In the genomic region with DNA sequence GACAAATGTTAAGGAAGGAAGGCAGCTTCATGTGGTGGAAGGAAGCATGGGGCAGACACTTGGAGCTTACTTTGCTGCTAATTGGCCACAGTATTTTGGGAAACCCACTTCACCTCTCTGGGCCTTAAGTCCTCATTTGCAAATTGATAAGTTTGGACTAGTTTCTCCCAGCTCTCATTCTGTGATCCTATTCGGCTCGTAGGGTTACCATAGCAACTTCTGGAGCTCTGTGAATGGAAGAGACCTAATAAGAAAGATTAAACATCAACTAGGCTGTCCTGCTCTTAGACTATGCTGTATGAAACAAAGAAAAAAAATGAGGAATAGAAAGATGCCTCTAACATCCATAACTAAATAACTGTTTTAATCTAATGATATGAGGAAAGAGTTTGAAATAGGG, we compare ENCODE assay signal across 28 mouse cellular contexts.
A peak's percentile ranks its signal among the peaks of the same experiment; 100 is the strongest.
DNase-seq lines count a peak whose midpoint lies in the region; ATAC-seq and TF ChIP-seq lines count a peak whose summit lies in the region.
"Had no signal": no experiment of that assay in that cellular context is flagged by ENCODE, and none has a peak within 500 bp of the region (broad histone marks: within the 10 kb centered on the region; RNA-seq: fewer than 3 reads in every experiment).

No protein-coding gene starts in this region.

- TF ChIP-seq CTCF in left cerebral cortex, adult 2 months (IDR thresholded peaks at IDR 0.05): no peak
- no peak for TF ChIP-seq CTCF in brain, embryonic 14.5 days (IDR thresholded peaks at IDR 0.05; ENCODE audit: borderline replicate concordance, extremely low read depth, insufficient read depth, insufficient read length)
- no peak for TF ChIP-seq CTCF in forebrain, postnatal 0 days (IDR thresholded peaks at IDR 0.05; ENCODE audit: low read depth)
- TF ChIP-seq CTCF in stomach, postnatal 0 days (IDR thresholded peaks at IDR 0.05; ENCODE audit: low read depth): no peak

- peak; percentile 69 for ATAC-seq in frontal cortex, adult (ENCODE audit: low TSS enrichment)
- ATAC-seq in forebrain, postnatal 0 days: peak; percentile 94
- no peak for ATAC-seq in stomach, postnatal 0 days (ENCODE audit: low FRiP score, low TSS enrichment)
- ATAC-seq: CD4-positive, CD25-positive, alpha-beta regulatory T cell, adult 4 months; inflammation-experienced regulatory T-cells, adult 6 months had no signal

- no peak for TF ChIP-seq POLR2A in brain, embryonic 14.5 days (IDR thresholded peaks at IDR 0.05; ENCODE audit: borderline replicate concordance, extremely low read depth, insufficient read depth, insufficient read length, poor library complexity, severe bottlenecking)

- no peaks in the 10 kb centered on the region for H3K4me1 ChIP-seq in forebrain, postnatal 0 days (ENCODE audit: insufficient read depth)
- H3K4me1 ChIP-seq in stomach, postnatal 0 days (replicated peaks; ENCODE audit: control insufficient read depth, insufficient read depth): no peaks in the 10 kb centered on the region
- H3K4me1 ChIP-seq: embryonic facial prominence, embryonic 12.5 days; heart, embryonic 15.5 days; neural tube, embryonic 12.5 days had no signal

- no peak overlapping the region for H3K4me3 ChIP-seq in left cerebral cortex, adult 2 months
- H3K4me3 ChIP-seq in forebrain, postnatal 0 days (ENCODE audit: low read depth, low read length): no peak overlapping the region
- no peak overlapping the region for H3K4me3 ChIP-seq in stomach, postnatal 0 days (ENCODE audit: low read depth, low read length)
- H3K4me3 ChIP-seq: embryonic facial prominence, embryonic 12.5 days; heart, embryonic 15.5 days; hindbrain, embryonic 13.5 days; neural tube, embryonic 12.5 days had no signal

- intact Hi-C loops in left cerebral cortex, adult 2 months (cut with DNase I): no loop called here

- H3K9ac ChIP-seq in forebrain, postnatal 0 days: no peak overlapping the region
- no peak overlapping the region for H3K9ac ChIP-seq in stomach, postnatal 0 days (ENCODE audit: low read length)
- H3K9ac ChIP-seq: embryonic facial prominence, embryonic 12.5 days; heart, embryonic 15.5 days; hindbrain, embryonic 13.5 days; liver, embryonic 14.5 days; neural tube, embryonic 12.5 days had no signal

- H3K9me3 ChIP-seq in forebrain, postnatal 0 days (ENCODE audit: low read length): no peaks in the 10 kb centered on the region
- no peaks in the 10 kb centered on the region for H3K9me3 ChIP-seq in stomach, postnatal 0 days (ENCODE audit: control insufficient read depth, low read length)
- H3K9me3 ChIP-seq: embryonic facial prominence, embryonic 12.5 days; heart, embryonic 15.5 days; neural tube, embryonic 12.5 days had no signal

- 4% methylated on average over 2 of the region's 2 CpGs for WGBS in forebrain, postnatal 0 days
- 52% methylated on average over 2 of the region's 2 CpGs for WGBS in stomach, postnatal 0 days

- 0 out of 2 replicates have a peak overlapping the region, but pooled peaks have one; percentile 28 for H3K27ac ChIP-seq in left cerebral cortex, adult 2 months
- peak overlapping the region; percentile 66 for H3K27ac ChIP-seq in forebrain, postnatal 0 days (ENCODE audit: low read depth, low read length)
- no peak overlapping the region for H3K27ac ChIP-seq in stomach, postnatal 0 days (replicated peaks)
- H3K27ac ChIP-seq: embryonic facial prominence, embryonic 12.5 days; heart, embryonic 15.5 days; hindbrain, embryonic 13.5 days; liver, embryonic 14.5 days; macrophage; neural tube, embryonic 12.5 days had no signal

- no peaks in the 10 kb centered on the region for H3K27me3 ChIP-seq in forebrain, postnatal 0 days (ENCODE audit: insufficient read depth, low read length)
- no peaks in the 10 kb centered on the region for H3K27me3 ChIP-seq in stomach, postnatal 0 days (ENCODE audit: control insufficient read depth, insufficient read depth, low read length)
- H3K27me3 ChIP-seq: embryonic facial prominence, embryonic 12.5 days; heart, embryonic 15.5 days; hindbrain, embryonic 13.5 days; neural tube, embryonic 12.5 days had no signal

- no peak overlapping the region for H3K4me2 ChIP-seq in forebrain, postnatal 0 days (ENCODE audit: low read depth)
- no peak overlapping the region for H3K4me2 ChIP-seq in stomach, postnatal 0 days (replicated peaks; ENCODE audit: low read depth)
- H3K4me2 ChIP-seq: embryonic facial prominence, embryonic 12.5 days; heart, embryonic 15.5 days; hindbrain, embryonic 13.5 days; neural tube, embryonic 12.5 days had no signal

- 0 out of 2 replicates have a peak, but pooled peaks cover 8% of the 10 kb centered on the region for H3K36me3 ChIP-seq in forebrain, postnatal 0 days (ENCODE audit: insufficient read depth)
- no peaks in the 10 kb centered on the region for H3K36me3 ChIP-seq in stomach, postnatal 0 days (ENCODE audit: control insufficient read depth, insufficient read depth, low read length)
- H3K36me3 ChIP-seq: embryonic facial prominence, embryonic 12.5 days; heart, embryonic 15.5 days; neural tube, embryonic 12.5 days had no signal

- no peak for DNase-seq in frontal cortex, postnatal 10 days (ENCODE audit: low spot score in 2 of 2)
- no peak for DNase-seq in left cerebral cortex, adult 2 months (ENCODE audit: extremely low spot score in 1 of 2, low spot score in 2 of 2)
- DNase-seq in left cerebral cortex, adult 9 months (ENCODE audit: low spot score in 2 of 2): no peak
- peak; percentile 68 for DNase-seq in brain, embryonic 14.5 days (ENCODE audit: low read depth)
- peak; percentile 52 for DNase-seq in forebrain, postnatal 0 days
- DNase-seq in stomach, postnatal 0 days (ENCODE audit: low spot score): no peak
- DNase-seq in neural tube, embryonic 10.5 days (ENCODE audit: extremely low spot score, low spot score): no peak
- DNase-seq: adrenal gland, postnatal 36 days; cerebellum, adult 8-10 months; cerebellum, postnatal 25 days; embryo, embryonic 11 days; gastrocnemius, postnatal 14 days; kidney, adult 11 months; kidney, postnatal 14 days; layer of hippocampus, postnatal 36 days; liver; lung, adult 2 months; lung, postnatal 10 days; right cerebral cortex, postnatal 4 days had no signal

- no peak for TF ChIP-seq EP300 in stomach, postnatal 0 days (optimal IDR thresholded peaks at IDR 0.05)

Comparison
In these comparisons a context has a peak if more than half of its experiments do, and no peak if none do; other contexts are left out.
1. DNase-seq: peak in brain, embryonic 14.5 days (single experiment) and forebrain, postnatal 0 days (single experiment); none in frontal cortex, postnatal 10 days (0 of 2), left cerebral cortex, adult 2 months (0 of 2), left cerebral cortex, adult 9 months (0 of 2), stomach, postnatal 0 days (single experiment) and neural tube, embryonic 10.5 days (single experiment).